Mouse (Mus musculus): ENCODE measurements at regions not wholly inside any gene's neighbourhood (a gene's known extent, or its start where the extent isn't known, plus 50 kb on each side); places are given as distances from the start of the nearest gene placed in this dataset.

- TF ChIP-seq CTCF (IDR thresholded peaks at IDR 0.05): no peak
- TF ChIP-seq POLR2A (IDR thresholded peaks at IDR 0.05; ENCODE audit: insufficient read depth, low read depth, low read length): no peak
- TF ChIP-seq EP300 (IDR thresholded peaks at IDR 0.05; ENCODE audit: insufficient read depth, low read depth, low read length): no peak
Observed at GRCm38 (mm10) chr16:87134452-87134851, 219.5 kb upstream of the N6amt1 start.

Data from heart, adult 2 months (tissue).